Mouse (Mus musculus) common myeloid progenitor, adult 5-6 weeks (primary cell): ENCODE results near the gene B830017H08Rik. TPM values are rescaled to one million over a fixed set of nuclear protein-coding genes. Genes with fewer than 3 reads are reported as not detected.

ENCODE experiments used
- ATAC-seq: replicated peaks from 2 replicates; pipeline ENCODE4 v1.8.0; 2016; ENCODE audit warnings: low read depth, mild to moderate bottlenecking, moderate TSS enrichment, inconsistent platforms; ENCODE audit not compliant: poor library complexity, severe bottlenecking
- total RNA-seq: library from RNA; stranded (forward); fragments of 200-1000, 187-1606 nt; gene quantifications from 2 replicates; pipeline ENCODE4 v1.2.3, GENCODE M21; 2017

Gene B830017H08Rik
- total RNA-seq, 1 experiment from 2014 or later: not detected

GRCm38 (mm10) chr16:17843701-17844365, 10.9 kb downstream of the B830017H08Rik start:
- ATAC-seq: no peak

GRCm38 (mm10) chr16:17848431-17848830, 15.5 kb downstream of the B830017H08Rik start:
- no peak for ATAC-seq

GRCm38 (mm10) chr16:17848928-17849327, 16.0 kb downstream of the B830017H08Rik start:
- ATAC-seq: peak; percentile 70; the same call in 1 of the 2 replicates

GRCm38 (mm10) chr16:17849486-17849885, 16.6 kb downstream of the B830017H08Rik start:
- ATAC-seq: no peak

- no peak for ATAC-seq
Observed at GRCm38 (mm10) chr16:17851331-17851730, 18.4 kb downstream of the B830017H08Rik start.

GRCm38 (mm10) chr16:17851860-17852259, 18.9 kb downstream of the B830017H08Rik start:
- no peak for ATAC-seq

- ATAC-seq: no peak
Observed at GRCm38 (mm10) chr16:17853263-17853662, 20.3 kb downstream of the B830017H08Rik start.

- no peak for ATAC-seq
Observed at GRCm38 (mm10) chr16:17857157-17857556, 24.2 kb downstream of the B830017H08Rik start.

- ATAC-seq: peak; percentile 78
Observed at GRCm38 (mm10) chr16:17858592-17858991, 25.7 kb downstream of the B830017H08Rik start.

GRCm38 (mm10) chr16:17865293-17865692, 32.4 kb downstream of the B830017H08Rik start:
- no peak for ATAC-seq

- ATAC-seq: no peak
Observed at GRCm38 (mm10) chr16:17865770-17866169, 32.8 kb downstream of the B830017H08Rik start.

- 0 out of 2 replicates have a peak, but pooled peaks have one; percentile 42 for ATAC-seq
Observed at GRCm38 (mm10) chr16:17871248-17871647, 38.3 kb downstream of the B830017H08Rik start.

- no peak for ATAC-seq
Observed at GRCm38 (mm10) chr16:17872995-17873394, 40.1 kb downstream of the B830017H08Rik start.

GRCm38 (mm10) chr16:17875174-17875573, 42.3 kb downstream of the B830017H08Rik start:
- no peak for ATAC-seq

GRCm38 (mm10) chr16:17876096-17876495, 43.2 kb downstream of the B830017H08Rik start:
- no peak for ATAC-seq

GRCm38 (mm10) chr16:17879571-17879970, 46.6 kb downstream of the B830017H08Rik start:
- ATAC-seq: no peak

- ATAC-seq: no peak
Observed at GRCm38 (mm10) chr16:17882196-17882595, 49.3 kb downstream of the B830017H08Rik start.

GRCm38 (mm10) chr16:17884116-17884515, 51.2 kb downstream of the B830017H08Rik start:
- no peak for ATAC-seq
